Mouse (Mus musculus): Measurements from ENCODE around the gene Cfap157. TPM values are rescaled to one million over a fixed set of nuclear protein-coding genes. Genes with fewer than 3 reads are reported as not detected.

Gene Cfap157
- polyA plus RNA-seq, 1 experiment = not detected

DNA sequence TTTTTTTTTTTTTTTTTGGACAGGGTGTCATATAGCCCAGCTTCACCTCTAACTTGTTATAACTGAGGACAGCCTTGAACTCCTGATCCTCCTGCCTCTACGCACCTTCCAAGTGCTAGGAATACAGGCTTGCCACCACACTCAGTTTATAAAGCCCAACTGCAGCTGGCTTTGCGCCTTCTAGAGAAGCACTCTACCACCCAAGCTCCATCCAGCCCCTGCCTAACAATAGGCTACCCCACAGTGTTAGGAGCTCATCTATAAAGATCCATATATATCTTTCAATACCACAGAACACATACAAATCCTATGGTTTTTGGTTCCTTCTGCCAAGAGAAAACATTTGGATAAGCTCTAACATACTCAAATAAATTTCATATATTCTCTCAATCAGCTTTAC lies 32.3 kb upstream of the Cfap157 start:
- Histone ChIP-seq H3K9me3 (replicated peaks; ENCODE audit: control insufficient read depth, insufficient read depth, low read length, poor library complexity, severe bottlenecking) (no peaks in the 10 kb centered on the region), H3K4me3 (ENCODE audit: low read depth, low read length) (no peak overlapping the region), H3K27ac (ENCODE audit: insufficient read depth, low read length) (no peak overlapping the region), H3K9ac (ENCODE audit: low read depth, poor library complexity, severe bottlenecking) (no peak overlapping the region), H3K4me1 (ENCODE audit: control insufficient read depth, insufficient read depth, low read length) (no peaks in the 10 kb centered on the region), H3K36me3 (ENCODE audit: control insufficient read depth, insufficient read depth, low read length, poor library complexity, severe bottlenecking) (no peaks in the 10 kb centered on the region), H3K27me3 (ENCODE audit: control insufficient read depth, insufficient read depth, low read length, poor library complexity, severe bottlenecking) (no peaks in the 10 kb centered on the region)
- TF ChIP-seq POLR2A (IDR thresholded peaks at IDR 0.05; ENCODE audit: insufficient read depth, low read length) (no peak), EP300 (IDR thresholded peaks at IDR 0.05; ENCODE audit: insufficient read depth, low read depth, low read length) (no peak)

DNA sequence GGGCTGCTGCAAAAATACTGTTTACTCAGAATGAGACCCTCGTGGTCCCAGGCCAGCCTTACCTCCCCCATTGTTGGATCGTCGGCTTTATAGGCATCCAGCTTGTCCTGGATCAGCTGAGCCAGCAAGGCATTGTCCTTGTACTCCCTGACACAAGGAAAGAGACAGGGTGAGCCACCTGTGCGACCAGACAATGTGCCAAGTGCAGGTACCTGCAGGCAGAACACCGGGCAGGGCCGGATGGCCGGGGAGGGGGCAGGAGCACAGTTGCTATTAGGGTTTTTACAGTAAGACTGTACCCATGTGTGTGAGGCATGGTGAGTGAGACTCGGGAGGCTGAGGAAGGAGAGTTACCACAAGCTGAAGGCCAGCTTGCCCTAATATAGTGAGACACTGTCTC lies 27.7 kb upstream of the Cfap157 start:
- H3K4me3 ChIP-seq (ENCODE audit: low read depth, low read length) = no peak overlapping the region
- no peaks in the 10 kb centered on the region for H3K9me3 ChIP-seq (replicated peaks; ENCODE audit: control insufficient read depth, insufficient read depth, low read length, poor library complexity, severe bottlenecking)
- H3K27me3 ChIP-seq (ENCODE audit: control insufficient read depth, insufficient read depth, low read length, poor library complexity, severe bottlenecking) = no peaks in the 10 kb centered on the region
- no peak overlapping the region for H3K9ac ChIP-seq (ENCODE audit: low read depth, poor library complexity, severe bottlenecking)
- no peaks in the 10 kb centered on the region for H3K36me3 ChIP-seq (ENCODE audit: control insufficient read depth, insufficient read depth, low read length, poor library complexity, severe bottlenecking)
- H3K4me1 ChIP-seq (ENCODE audit: control insufficient read depth, insufficient read depth, low read length) = no peaks in the 10 kb centered on the region
- TF ChIP-seq CTCF (IDR thresholded peaks at IDR 0.05; ENCODE audit: low read depth, low read length) (no peak), EP300 (IDR thresholded peaks at IDR 0.05; ENCODE audit: insufficient read depth, low read depth, low read length) (no peak), POLR2A (IDR thresholded peaks at IDR 0.05; ENCODE audit: insufficient read depth, low read length) (no peak)
- H3K27ac ChIP-seq (ENCODE audit: insufficient read depth, low read length) = no peak overlapping the region

GRCm38 (mm10) chr2:32808816-32809566 lies 24.8 kb upstream of the Cfap157 start:
- Histone ChIP-seq H3K4me1 (ENCODE audit: control insufficient read depth, insufficient read depth, low read length) (no peaks in the 10 kb centered on the region), H3K9me3 (replicated peaks; ENCODE audit: control insufficient read depth, insufficient read depth, low read length, poor library complexity, severe bottlenecking) (no peaks in the 10 kb centered on the region), H3K27ac (ENCODE audit: insufficient read depth, low read length) (no peak overlapping the region), H3K27me3 (ENCODE audit: control insufficient read depth, insufficient read depth, low read length, poor library complexity, severe bottlenecking) (no peaks in the 10 kb centered on the region), H3K4me3 (ENCODE audit: low read depth, low read length) (no peak overlapping the region), H3K9ac (ENCODE audit: low read depth, poor library complexity, severe bottlenecking) (no peak overlapping the region), H3K36me3 (ENCODE audit: control insufficient read depth, insufficient read depth, low read length, poor library complexity, severe bottlenecking) (no peaks in the 10 kb centered on the region)
- no peak for TF ChIP-seq POLR2A (IDR thresholded peaks at IDR 0.05; ENCODE audit: insufficient read depth, low read length)
- TF ChIP-seq EP300 (IDR thresholded peaks at IDR 0.05; ENCODE audit: insufficient read depth, low read depth, low read length) = no peak

GRCm38 (mm10) chr2:32798251-32798962 lies 14.2 kb upstream of the Cfap157 start:
- H3K4me3 ChIP-seq (ENCODE audit: low read depth, low read length) = no peak overlapping the region
- TF ChIP-seq POLR2A (IDR thresholded peaks at IDR 0.05; ENCODE audit: insufficient read depth, low read length) = no peak
- no peak for TF ChIP-seq CTCF (IDR thresholded peaks at IDR 0.05; ENCODE audit: low read depth, low read length)
- TF ChIP-seq EP300 (IDR thresholded peaks at IDR 0.05; ENCODE audit: insufficient read depth, low read depth, low read length) = no peak
- H3K27me3 ChIP-seq (ENCODE audit: control insufficient read depth, insufficient read depth, low read length, poor library complexity, severe bottlenecking) = no peaks in the 10 kb centered on the region
- no peaks in the 10 kb centered on the region for H3K36me3 ChIP-seq (ENCODE audit: control insufficient read depth, insufficient read depth, low read length, poor library complexity, severe bottlenecking)
- H3K4me1 ChIP-seq (ENCODE audit: control insufficient read depth, insufficient read depth, low read length) = no peaks in the 10 kb centered on the region
- H3K9ac ChIP-seq (ENCODE audit: low read depth, poor library complexity, severe bottlenecking) = no peak overlapping the region
- no peak overlapping the region for H3K27ac ChIP-seq (ENCODE audit: insufficient read depth, low read length)
- no peaks in the 10 kb centered on the region for H3K9me3 ChIP-seq (replicated peaks; ENCODE audit: control insufficient read depth, insufficient read depth, low read length, poor library complexity, severe bottlenecking)

DNA sequence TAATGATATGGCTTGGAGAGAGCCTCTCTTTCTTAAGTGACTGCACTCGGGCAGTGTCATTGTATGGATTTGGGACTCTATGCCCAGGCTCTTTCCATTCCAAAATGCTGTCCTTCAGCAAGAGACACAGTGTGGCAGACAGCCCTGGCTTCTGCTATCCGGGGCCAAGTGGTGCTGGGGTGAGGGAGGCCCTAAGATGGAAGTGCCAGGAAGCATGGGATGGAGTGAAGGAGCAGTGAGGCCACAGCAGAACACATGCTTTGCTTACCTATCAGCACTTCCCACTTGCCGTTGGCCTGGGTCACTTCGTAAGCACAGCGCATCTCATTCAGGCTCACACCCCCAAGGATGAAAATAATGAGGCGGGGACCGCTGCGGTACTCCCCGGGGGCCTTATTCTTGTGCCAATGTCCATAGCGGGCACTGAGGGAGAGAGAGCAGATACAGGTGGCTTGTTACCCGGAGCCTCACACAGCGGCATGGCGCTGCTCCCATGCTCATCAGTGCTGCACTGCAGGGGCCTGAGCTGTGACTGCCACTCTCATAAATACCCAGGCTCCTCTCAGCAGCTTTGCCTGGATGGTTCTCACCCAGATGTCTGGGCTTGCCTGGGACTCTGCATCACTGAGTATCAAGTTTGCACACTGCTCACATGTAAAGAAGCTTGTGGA lies 11.7 kb upstream of the Cfap157 start:
- no peak overlapping the region for H3K9ac ChIP-seq (ENCODE audit: low read depth, poor library complexity, severe bottlenecking)
- H3K4me3 ChIP-seq (ENCODE audit: low read depth, low read length) = no peak overlapping the region
- H3K27ac ChIP-seq (ENCODE audit: insufficient read depth, low read length) = no peak overlapping the region
- H3K27me3 ChIP-seq (ENCODE audit: control insufficient read depth, insufficient read depth, low read length, poor library complexity, severe bottlenecking) = no peaks in the 10 kb centered on the region
- no peaks in the 10 kb centered on the region for H3K4me1 ChIP-seq (ENCODE audit: control insufficient read depth, insufficient read depth, low read length)
- TF ChIP-seq EP300 (IDR thresholded peaks at IDR 0.05; ENCODE audit: insufficient read depth, low read depth, low read length) (no peak), CTCF (IDR thresholded peaks at IDR 0.05; ENCODE audit: low read depth, low read length) (no peak), POLR2A (IDR thresholded peaks at IDR 0.05; ENCODE audit: insufficient read depth, low read length) (no peak)
- H3K9me3 ChIP-seq (replicated peaks; ENCODE audit: control insufficient read depth, insufficient read depth, low read length, poor library complexity, severe bottlenecking) = no peaks in the 10 kb centered on the region
- no peaks in the 10 kb centered on the region for H3K36me3 ChIP-seq (ENCODE audit: control insufficient read depth, insufficient read depth, low read length, poor library complexity, severe bottlenecking)

- Histone ChIP-seq H3K36me3 (ENCODE audit: control insufficient read depth, insufficient read depth, low read length, poor library complexity, severe bottlenecking) (no peaks in the 10 kb centered on the region), H3K9me3 (replicated peaks; ENCODE audit: control insufficient read depth, insufficient read depth, low read length, poor library complexity, severe bottlenecking) (no peaks in the 10 kb centered on the region), H3K4me3 (ENCODE audit: low read depth, low read length) (no peak overlapping the region), H3K4me1 (ENCODE audit: control insufficient read depth, insufficient read depth, low read length) (no peaks in the 10 kb centered on the region), H3K27ac (ENCODE audit: insufficient read depth, low read length) (no peak overlapping the region), H3K27me3 (ENCODE audit: control insufficient read depth, insufficient read depth, low read length, poor library complexity, severe bottlenecking) (no peaks in the 10 kb centered on the region), H3K9ac (ENCODE audit: low read depth, poor library complexity, severe bottlenecking) (no peak overlapping the region)
- no peak for TF ChIP-seq POLR2A (IDR thresholded peaks at IDR 0.05; ENCODE audit: insufficient read depth, low read length)
- TF ChIP-seq CTCF (IDR thresholded peaks at IDR 0.05; ENCODE audit: low read depth, low read length) = no peak
- TF ChIP-seq EP300 (IDR thresholded peaks at IDR 0.05; ENCODE audit: insufficient read depth, low read depth, low read length) = no peak
These were observed 7.1 kb upstream of the Cfap157 start for GRCm38 (mm10) chr2:32791297-32791696.

Data from ES-Bruce4 (cell line).